Mouse (Mus musculus) liver, embryonic 16.5 days (tissue): ENCODE measurements around the gene Gtpbp3. TPM values are rescaled to one million over a fixed set of nuclear protein-coding genes. Genes with fewer than 3 reads are reported as not detected.

ENCODE experiments used
- ATAC-seq: fragments of 200-750 bp; cut with Nextera tagmentation; 2 replicates; pipeline ENCODE4 v1.8.0; 2017; ENCODE audit warnings: low read depth, mild to moderate bottlenecking, moderate number of reproducible peaks, moderate library complexity
- H3K27ac ChIP-seq: fragments of 300-500 bp; sonication (generic); 2 replicates; pipeline ENCODE4 v1.5.1; 2014; ENCODE audit warnings: mild to moderate bottlenecking, low read length
- H3K27me3 ChIP-seq: fragments of 300-500 bp; sonication (generic); 2 replicates; pipeline ENCODE4 v1.6.1; 2014; ENCODE audit warnings: low read depth, low read length, mixed read lengths; ENCODE audit not compliant: control insufficient read depth, insufficient read depth
- H3K36me3 ChIP-seq: fragments of 300-500 bp; sonication (generic); 2 replicates; pipeline ENCODE4 v1.6.1; 2014; ENCODE audit warnings: mild to moderate bottlenecking; ENCODE audit not compliant: control insufficient read depth, insufficient read depth
- H3K4me1 ChIP-seq: fragments of 300-500 bp; sonication (generic); 2 replicates; pipeline ENCODE4 v1.6.1; 2014; ENCODE audit warnings: low read depth, low read length, mixed read lengths; ENCODE audit not compliant: control insufficient read depth
- H3K4me2 ChIP-seq: fragments of 300-500 bp; sonication (generic); 2 replicates; pipeline ENCODE4 v1.6.1; 2014; ENCODE audit warnings: low read depth, low read length, mixed read lengths
- H3K4me3 ChIP-seq: fragments of 300-500 bp; sonication (generic); 2 replicates; pipeline ENCODE4 v1.5.1; 2014; ENCODE audit warnings: low read depth, mild to moderate bottlenecking, low read length
- H3K9ac ChIP-seq: fragments of 300-500 bp; sonication (generic); 2 replicates; pipeline ENCODE4 v1.6.1; 2014; ENCODE audit warnings: low read depth, low read length
- H3K9me3 ChIP-seq: fragments of 300-500 bp; sonication (generic); replicated peaks from 2 replicates; pipeline ENCODE4 v1.6.1; 2016; ENCODE audit warnings: low read length; ENCODE audit not compliant: control insufficient read depth
- WGBS: fragments of 180-500 bp; shearing (Covaris S2); extraction: QIAGEN DNeasy Blood & Tissue Kit; methylation state at CpG from one replicate; pipeline ENCODE4 v1.1.7; 2014; ENCODE audit not compliant: insufficient replicate concordance; 5-methylcytosine and 5-hydroxymethylcytosine counted together
- polyA plus RNA-seq: library from polyadenylated mRNA; unstranded; fragments of >200 nt; fragmentation: Nextera tagmentation; extraction: Ambion mirVana; gene quantifications from 2 replicates; pipeline ENCODE4 v1.2.1, GENCODE M21; 2015

Gene Gtpbp3
- polyA plus RNA-seq, 1 experiment from 2014 or later = 5.3 TPM

DNA sequence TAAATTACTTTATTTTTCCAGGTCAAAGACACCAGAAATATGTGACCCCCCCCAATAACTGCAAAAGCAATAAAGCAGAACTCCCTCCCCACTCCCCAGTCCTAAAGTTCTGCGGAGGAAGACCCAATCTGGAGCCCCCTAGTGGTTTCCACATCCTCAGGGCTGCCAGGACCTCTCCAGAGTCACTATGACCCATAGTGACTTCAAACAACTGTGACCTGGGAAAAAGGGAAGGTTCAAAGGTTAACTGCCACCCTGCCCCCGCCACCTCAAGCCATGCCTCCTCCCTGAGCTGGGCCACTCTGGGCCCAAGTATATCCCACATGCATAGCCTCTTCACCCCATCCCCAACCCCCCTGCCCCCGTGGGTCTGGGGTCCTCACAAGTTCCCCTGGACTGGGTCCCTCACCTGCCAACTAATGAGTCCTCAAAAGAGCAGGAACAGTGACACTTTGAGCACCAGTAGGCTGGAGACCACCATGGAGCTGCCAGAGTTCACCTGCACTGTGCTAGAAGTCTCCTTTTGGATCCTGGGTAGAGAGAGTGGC lies 46.4 kb downstream of the Gtpbp3 start:
- Histone ChIP-seq H3K36me3 (no peaks in the 10 kb centered on the region), H3K4me3 (no peak overlapping the region), H3K9me3 (no peaks in the 10 kb centered on the region), H3K9ac (no peak overlapping the region), H3K27ac (no peak overlapping the region), H3K27me3 (no peaks in the 10 kb centered on the region), H3K4me2 (no peak overlapping the region), H3K4me1 (peaks cover 15% of the 10 kb centered on the region)
- 38% methylated on average over 3 of the region's 3 CpGs for WGBS
- ATAC-seq = no peak

DNA sequence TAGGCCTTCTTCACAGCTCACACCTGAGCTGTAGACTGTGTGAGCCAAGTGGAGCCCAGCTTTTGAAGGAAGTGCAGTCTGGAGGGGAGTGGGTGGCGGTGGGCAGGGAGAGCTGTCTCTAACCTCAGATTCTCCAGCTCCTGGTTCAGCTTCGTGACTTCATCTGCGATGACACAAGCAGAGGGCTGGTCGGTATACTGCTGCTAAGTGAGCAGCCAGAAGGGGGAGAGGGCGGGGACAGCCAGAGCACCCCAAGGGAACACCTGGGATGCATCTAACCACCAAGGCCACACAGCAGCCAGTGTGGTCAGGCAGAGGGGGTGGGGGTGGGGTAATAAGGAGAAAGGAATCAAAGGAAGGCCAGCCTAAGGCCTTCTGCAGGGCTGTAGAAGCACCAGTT lies 47.8 kb downstream of the Gtpbp3 start:
- no peak for ATAC-seq
- no peak overlapping the region for H3K4me3 ChIP-seq
- WGBS = 55% methylated on average over 5 of the region's 5 CpGs
- no peak overlapping the region for H3K27ac ChIP-seq
- H3K9ac ChIP-seq = no peak overlapping the region
- H3K4me1 ChIP-seq = peaks cover 15% of the 10 kb centered on the region
- H3K4me2 ChIP-seq = no peak overlapping the region
- H3K9me3 ChIP-seq = no peaks in the 10 kb centered on the region
- H3K36me3 ChIP-seq = no peaks in the 10 kb centered on the region
- no peaks in the 10 kb centered on the region for H3K27me3 ChIP-seq

DNA sequence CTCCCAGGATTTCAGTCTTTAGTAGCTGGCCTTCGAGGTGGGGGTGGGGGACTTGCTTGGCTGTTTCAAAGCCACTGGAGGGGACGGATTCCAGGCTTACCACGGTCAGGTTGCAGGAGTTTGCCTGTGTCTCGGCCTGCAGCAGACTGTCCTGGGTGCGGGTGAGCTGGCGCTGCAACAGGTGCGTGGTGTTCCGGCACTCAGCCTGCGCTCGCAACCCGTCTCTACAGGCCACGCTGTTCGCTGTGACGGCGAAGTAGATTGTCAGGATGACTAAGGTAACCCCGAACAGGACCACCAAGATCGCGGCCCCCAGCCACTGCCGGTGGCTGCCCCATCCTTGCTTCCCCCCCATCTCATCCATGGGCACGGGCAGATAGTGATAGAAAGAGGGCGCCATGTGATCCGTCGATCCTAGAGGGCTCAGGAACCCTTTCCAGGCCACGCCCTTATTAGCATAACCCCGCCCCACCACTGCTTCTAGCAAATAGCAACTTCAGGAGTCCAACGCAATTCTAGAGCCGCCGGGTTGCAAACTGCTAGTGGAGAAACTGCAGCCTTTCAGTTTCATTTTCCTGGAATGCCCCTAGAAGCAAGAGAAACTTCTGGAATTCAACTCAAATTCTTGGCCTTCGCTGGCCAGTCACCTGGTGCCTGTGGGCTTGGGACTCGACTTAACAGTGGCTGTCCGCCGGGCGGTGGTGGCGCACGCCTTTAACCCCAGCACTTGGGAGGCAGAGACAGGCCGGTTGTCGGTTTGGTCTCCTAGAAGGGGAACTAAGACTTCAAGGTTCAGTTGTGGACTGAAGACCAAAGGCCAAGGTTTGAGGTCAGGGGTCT lies 49.3 kb downstream of the Gtpbp3 start, which contains the start of gene Bst2:
TSS of gene Bst2 (minus strand) at position 429 of the 840 bp plus-strand sequence.
- 2% methylated on average over 37 of the region's 37 CpGs for WGBS
- H3K27ac ChIP-seq = peak within 1 kb of the TSS; percentile 82
- no peaks in the 10 kb centered on the region for H3K27me3 ChIP-seq
- peaks cover 15% of the 10 kb centered on the region for H3K4me1 ChIP-seq
- peak within 1 kb of the TSS; percentile 76 for H3K4me3 ChIP-seq
- H3K9ac ChIP-seq = peak within 1 kb of the TSS; percentile 73
- no peaks in the 10 kb centered on the region for H3K9me3 ChIP-seq
- no peaks in the 10 kb centered on the region for H3K36me3 ChIP-seq
- peak within 1 kb of the TSS; percentile 85 for H3K4me2 ChIP-seq
- peak; percentile 92 for ATAC-seq

DNA sequence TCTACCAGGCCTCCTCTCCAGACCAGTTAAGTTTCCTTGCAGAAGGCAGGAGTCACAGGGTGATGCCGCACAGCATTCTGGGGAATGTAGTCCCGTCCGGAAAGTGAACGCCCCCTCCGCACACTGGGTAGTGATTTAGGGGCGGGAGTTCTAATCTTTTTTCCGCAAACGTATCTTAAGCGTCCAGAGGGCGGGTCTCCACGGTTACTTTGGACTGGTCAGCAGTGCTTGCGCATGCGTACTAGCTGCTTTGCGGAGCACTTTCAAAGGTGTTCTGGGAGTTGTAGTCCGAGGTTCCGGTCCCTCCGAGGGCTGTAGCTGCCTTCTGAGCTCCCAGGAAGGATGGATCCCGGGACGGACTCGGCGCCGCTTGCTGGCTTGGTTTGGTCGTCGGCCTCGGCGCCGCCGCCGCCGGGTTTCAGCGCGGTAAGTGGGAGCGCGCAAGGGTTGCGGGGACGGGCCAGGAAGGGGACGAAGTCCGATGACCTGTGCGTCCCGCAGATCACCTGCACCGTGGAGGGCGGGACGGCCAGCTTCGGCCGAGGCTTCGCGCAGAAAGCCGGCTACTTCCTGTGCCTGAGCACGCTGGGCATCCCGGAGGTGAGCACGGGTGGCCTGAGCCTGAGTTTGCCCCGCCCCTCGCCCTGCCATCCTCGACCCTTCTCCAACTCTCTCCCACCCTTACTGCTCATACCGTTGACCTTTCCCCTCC lies 54.9 kb downstream of the Gtpbp3 start, which contains the start of gene Mvb12a:
TSS of gene Mvb12a (plus strand) at position 291 of the 712 bp plus-strand sequence.
- H3K27ac ChIP-seq = peak within 1 kb of the TSS; percentile 66
- H3K27me3 ChIP-seq = no peaks in the 10 kb centered on the region
- peaks cover 14% of the 10 kb centered on the region for H3K4me1 ChIP-seq
- peak; percentile 95 for ATAC-seq
- peak within 1 kb of the TSS; percentile 89 for H3K4me2 ChIP-seq
- no peaks in the 10 kb centered on the region for H3K36me3 ChIP-seq
- under 1% methylated on average over 52 of the region's 55 CpGs for WGBS
- H3K4me3 ChIP-seq = peak within 1 kb of the TSS; percentile 73
- peak within 1 kb of the TSS; percentile 64 for H3K9ac ChIP-seq
- no peaks in the 10 kb centered on the region for H3K9me3 ChIP-seq

DNA sequence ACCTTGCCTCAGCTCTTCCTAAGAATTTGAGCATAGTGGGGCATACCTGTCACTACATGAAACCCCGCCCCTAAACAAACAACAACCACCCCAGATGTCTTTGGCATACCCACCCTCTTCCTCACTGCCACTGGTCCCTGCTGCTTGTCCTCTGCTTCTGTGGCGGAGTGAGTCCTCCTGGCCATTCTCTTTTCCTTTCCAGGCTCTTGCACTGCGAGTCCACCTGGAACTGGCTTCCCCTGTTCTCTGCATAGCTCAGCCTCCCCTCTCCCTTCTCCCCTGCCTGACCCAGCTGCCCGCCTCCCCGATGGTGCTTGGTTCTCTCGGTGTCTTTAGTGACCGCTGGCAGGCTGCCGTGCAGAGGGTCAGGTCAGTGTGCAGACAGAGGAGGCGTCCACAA lies 55.9 kb downstream of the Gtpbp3 start:
- Histone ChIP-seq H3K4me2 (peak overlapping the region; percentile 89), H3K4me3 (no peak overlapping the region; the same call in 1 of the 2 replicates), H3K9me3 (no peaks in the 10 kb centered on the region), H3K27ac (no peak overlapping the region), H3K27me3 (no peaks in the 10 kb centered on the region), H3K36me3 (no peaks in the 10 kb centered on the region), H3K4me1 (peaks cover 8% of the 10 kb centered on the region), H3K9ac (no peak overlapping the region; the same call in 1 of the 2 replicates)
- ATAC-seq = no peak
- WGBS = 77% methylated on average over 9 of the region's 9 CpGs

DNA sequence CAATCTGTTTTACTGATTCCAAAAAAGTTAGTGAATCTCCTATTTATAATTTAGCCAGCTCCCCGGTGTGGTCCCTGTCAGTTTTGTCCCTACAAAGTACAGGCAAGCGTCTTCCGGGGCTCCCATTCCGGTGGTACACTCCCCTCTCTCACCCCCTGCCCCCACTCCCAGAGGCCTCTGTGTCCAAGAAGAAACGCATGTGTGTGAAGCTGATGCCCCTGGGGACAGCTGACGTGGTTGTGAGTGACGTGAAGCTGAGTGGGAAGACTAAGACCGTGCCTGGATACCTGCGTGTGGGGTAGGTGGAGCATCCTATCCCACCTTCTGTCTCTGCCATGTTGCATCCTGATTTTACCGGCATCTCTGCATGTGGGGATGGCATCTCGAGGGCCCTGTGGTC lies 57.1 kb downstream of the Gtpbp3 start:
- no peak overlapping the region for H3K4me2 ChIP-seq
- H3K27ac ChIP-seq = no peak overlapping the region
- no peak overlapping the region for H3K9ac ChIP-seq
- no peaks in the 10 kb centered on the region for H3K27me3 ChIP-seq
- H3K9me3 ChIP-seq = no peaks in the 10 kb centered on the region
- no peak for ATAC-seq
- no peaks in the 10 kb centered on the region for H3K36me3 ChIP-seq
- H3K4me1 ChIP-seq = peaks cover 8% of the 10 kb centered on the region
- no peak overlapping the region for H3K4me3 ChIP-seq
- WGBS = 80% methylated on average over 11 of the region's 11 CpGs

DNA sequence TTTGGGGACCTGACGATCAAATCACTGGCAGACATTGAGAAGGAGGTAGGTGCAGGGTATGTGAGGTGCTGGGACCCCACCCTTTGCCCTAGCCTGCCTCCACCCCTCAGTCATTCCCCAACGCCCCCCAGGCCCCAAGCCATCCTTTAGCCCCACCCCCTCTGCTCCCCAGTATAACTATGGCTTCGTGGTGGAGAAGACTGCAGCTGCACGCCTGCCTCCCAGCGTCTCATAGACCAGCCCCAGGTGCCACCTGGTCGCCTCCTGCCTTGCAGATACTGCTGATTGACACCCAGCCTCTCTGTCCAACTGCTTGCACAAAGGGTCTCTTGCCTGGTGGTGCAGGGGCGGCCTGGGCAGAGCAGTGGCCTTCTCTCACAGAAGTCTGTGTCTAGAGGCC lies 59.7 kb downstream of the Gtpbp3 start:
- no peak overlapping the region for H3K4me3 ChIP-seq
- no peak overlapping the region for H3K9ac ChIP-seq
- 71% methylated on average over 7 of the region's 7 CpGs for WGBS
- H3K27me3 ChIP-seq = no peaks in the 10 kb centered on the region
- H3K4me1 ChIP-seq = peaks cover 8% of the 10 kb centered on the region
- H3K36me3 ChIP-seq = no peaks in the 10 kb centered on the region
- no peak overlapping the region for H3K4me2 ChIP-seq
- H3K9me3 ChIP-seq = no peaks in the 10 kb centered on the region
- ATAC-seq = no peak
- H3K27ac ChIP-seq = no peak overlapping the region
